Mouse (Mus musculus) lung, adult 18-20 months (tissue): Measurements from ENCODE around the gene Gcdh.
"Not testable (repeated sequence)": the region's sequence is repeated elsewhere in the genome, so short reads cannot be mapped to it uniquely, and the experiment has no call there.

Source experiments
- DNase-seq, 2 experiments: peaks; one replicate each; pipeline ENCODE4 v3.0.0; 2022; ENCODE audit warnings: mixed read lengths in 2 of 2

Gcdh gene

GRCm38 (mm10) chr8:84909949-84910348, 16.2 kb upstream of the Gcdh start:
- DNase-seq, result no peak

- DNase-seq, result no peak
Observed at GRCm38 (mm10) chr8:84909162-84909767, 15.5 kb upstream of the Gcdh start.

DNA sequence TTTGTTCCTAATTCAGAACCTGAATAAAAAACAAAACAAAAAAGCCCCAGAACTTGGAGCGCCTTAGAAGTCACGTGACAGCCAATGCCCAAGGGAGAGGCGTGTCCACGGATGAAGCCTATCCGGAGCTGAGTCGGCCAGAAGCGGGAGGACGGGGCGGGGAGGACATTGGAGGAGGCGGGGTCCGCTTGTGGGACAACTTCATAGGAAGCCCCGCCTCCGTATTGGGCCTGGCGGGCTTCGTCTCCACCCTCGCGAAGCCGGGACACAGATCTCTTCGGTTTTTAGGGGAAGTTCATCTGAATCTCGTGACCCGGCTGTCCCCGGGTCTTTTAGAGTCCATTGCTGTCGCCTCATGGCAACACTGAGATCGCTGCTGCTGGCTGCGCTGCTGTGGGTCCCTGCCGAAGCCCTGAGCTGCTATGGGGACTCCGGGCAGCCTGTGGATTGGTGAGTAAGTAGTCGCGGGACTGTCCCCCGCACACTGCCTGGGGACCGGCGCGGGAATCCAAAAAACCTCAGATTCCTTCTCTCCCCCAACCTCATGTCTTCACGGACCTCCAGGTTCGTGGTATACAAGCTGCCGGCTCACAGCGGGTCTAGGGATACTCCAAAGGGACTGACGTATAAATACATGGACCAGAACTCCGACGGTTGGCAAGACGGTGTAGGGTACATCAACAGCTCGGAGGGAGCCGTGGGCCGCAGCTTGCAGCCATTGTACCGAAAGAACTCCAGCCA, 14.9 kb upstream of the Gcdh start, which contains the start of gene Dnase2a:
TSS of gene Dnase2a (plus strand) at position 140 of the 741 bp plus-strand sequence.
- peak; percentile 99 for DNase-seq

DNA sequence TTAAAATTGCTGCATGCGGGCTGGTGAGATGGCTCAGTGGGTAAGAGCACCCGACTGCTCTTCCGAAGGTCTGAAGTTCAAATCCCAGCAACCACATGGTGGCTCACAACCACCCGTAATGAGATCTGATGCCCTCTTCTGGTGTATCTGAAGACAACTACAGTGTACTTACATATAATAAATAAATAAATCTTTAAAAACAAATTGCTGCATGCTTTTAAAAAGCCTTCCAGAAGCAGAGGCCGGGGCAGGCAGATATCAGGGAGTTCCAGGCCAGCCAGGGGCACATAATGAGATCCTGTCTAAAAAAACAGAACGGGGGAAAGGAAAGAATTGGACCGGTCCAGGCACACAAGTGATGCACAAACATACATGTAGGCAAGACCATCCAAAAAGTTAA, 14.3 kb upstream of the Gcdh start:
- DNase-seq, result not testable (repeated sequence)

DNA sequence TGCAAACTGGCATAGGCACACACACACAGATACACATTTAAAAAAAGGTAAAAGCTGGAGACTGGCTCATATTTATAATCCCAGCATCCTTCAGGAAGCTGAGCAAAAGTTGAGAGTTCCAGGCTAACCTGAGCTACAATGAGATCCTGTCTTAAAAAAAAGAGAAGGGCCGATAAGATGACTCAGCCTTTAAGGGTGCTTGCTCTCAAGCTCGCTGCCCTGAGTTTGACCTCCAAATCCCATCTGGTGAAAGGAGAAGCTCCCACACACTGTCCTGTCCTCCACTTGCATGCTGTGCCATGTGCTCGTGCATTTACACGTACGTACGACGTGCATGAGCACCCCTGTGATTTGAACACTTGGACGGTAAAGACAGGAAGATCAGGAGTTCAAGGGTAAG, 13.8 kb upstream of the Gcdh start:
- no peak for DNase-seq

DNA sequence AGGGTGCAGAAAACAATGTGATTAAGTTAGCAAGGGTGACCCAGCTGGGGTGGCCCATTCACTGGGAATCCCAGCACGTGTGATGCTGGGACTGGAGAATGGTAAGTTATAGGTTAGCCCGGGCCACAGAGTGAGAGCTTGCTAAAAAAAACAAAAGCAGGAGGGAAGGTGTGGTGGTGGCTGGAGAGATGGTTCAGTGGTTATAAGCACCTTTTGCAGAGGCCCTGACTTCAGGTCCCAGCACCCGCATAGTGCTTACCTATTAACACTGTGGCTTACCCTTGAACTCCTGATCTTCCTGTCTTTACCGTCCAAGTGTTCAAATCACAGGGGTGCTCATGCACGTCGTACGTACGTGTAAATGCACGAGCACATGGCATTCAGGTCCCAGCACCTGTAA, 13.3 kb upstream of the Gcdh start:
- no peak for DNase-seq

- DNase-seq, result no peak
Observed at GRCm38 (mm10) chr8:84904351-84904750, 10.6 kb upstream of the Gcdh start.

GRCm38 (mm10) chr8:84902920-84903661, 9.4 kb upstream of the Gcdh start:
- DNase-seq, result peak; percentile 91 to 94

- DNase-seq, result no peak
Observed at GRCm38 (mm10) chr8:84902367-84902919, 8.7 kb upstream of the Gcdh start.

DNA sequence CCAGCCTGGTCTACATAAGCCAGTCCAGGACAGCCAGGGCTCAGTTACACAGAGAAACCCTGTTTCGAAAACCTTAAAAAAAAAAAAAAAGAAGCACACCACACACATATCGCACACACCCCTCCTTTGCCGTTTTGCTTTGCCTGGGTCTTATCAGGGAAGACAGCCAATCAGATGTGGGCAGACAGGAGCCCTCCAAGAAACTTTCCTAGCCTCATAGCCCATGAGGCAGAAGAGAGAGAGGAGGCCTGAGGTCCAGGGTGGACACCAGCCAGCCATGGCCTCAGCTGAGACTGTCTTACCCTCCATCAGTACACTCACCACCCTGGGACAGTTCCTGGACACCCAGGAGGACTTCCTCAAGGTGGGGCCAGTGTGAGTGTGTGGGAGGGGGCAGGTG, 8.0 kb upstream of the Gcdh start, which contains the start of gene Klf1:
TSS of gene Klf1 (plus strand) at position 177 of the 400 bp plus-strand sequence.
- DNase-seq, result no peak

GRCm38 (mm10) chr8:84901071-84901470, 7.3 kb upstream of the Gcdh start:
- DNase-seq, result no peak

GRCm38 (mm10) chr8:84895963-84896362, 2.2 kb upstream of the Gcdh start:
- no peak for DNase-seq

- no peak for DNase-seq
Observed at GRCm38 (mm10) chr8:84892993-84893708, 570 bp downstream of the Gcdh start.

- no peak for DNase-seq
Observed at GRCm38 (mm10) chr8:84889141-84889540, 4.6 kb downstream of the Gcdh start.

GRCm38 (mm10) chr8:84888280-84888679, 5.4 kb downstream of the Gcdh start:
- no peak for DNase-seq

DNA sequence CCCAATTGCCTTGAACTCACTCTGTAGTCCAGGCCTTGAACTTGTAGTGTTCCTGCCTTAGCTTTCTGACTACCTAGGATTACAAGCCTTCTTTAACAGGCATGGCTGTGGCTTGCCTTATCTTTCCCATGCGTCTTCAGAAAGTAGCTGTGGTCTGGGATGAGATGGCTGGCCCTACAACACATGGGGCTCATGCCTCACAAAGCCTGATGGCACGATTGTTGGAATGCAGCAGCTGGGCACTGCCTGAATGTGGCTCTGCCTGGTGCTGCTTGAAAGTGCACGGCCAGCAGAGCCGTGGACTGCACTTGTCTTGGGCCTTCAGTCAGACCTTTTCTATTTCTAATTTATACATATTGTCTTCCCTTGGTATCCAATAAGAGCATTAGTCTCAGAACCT, 9.0 kb downstream of the Gcdh start:
- no peak for DNase-seq

GRCm38 (mm10) chr8:84878915-84879314, 14.8 kb downstream of the Gcdh start:
- no peak for DNase-seq

DNA sequence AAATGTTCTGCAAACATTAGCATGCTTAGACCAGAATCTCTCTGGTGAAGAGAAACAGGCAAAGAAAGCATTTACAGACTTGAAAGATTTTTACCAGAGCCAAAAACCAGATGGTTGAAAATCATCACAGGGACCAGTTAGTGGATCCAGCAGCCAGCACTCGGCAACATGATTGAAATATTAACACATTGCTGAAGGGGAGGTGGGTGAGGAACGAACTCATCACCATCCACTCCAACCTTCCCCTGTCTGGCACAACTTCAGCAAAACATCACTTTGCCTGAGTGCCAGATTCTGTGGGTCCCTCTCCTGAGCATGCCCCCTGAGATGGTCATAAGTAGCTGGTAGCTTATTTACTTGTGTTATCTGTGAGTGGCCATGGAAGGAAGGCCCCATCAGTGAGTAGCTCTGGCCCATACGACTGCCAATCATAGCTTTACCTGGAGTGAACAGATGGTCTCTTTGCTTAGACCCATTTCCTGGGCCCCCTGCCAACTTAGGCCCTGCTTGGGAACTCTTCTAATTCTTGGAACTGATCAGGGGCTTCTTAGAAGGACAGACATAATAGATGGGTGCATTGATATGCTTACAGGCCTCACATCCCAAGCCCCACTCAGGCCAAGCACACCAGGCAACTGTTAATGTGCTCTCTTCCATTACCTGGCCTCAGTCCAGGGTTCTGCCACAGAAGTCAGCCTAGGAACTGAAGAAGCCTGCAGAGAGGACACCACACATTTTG, 16.3 kb downstream of the Gcdh start:
- DNase-seq, result no peak

GRCm38 (mm10) chr8:84874339-84874738, 19.4 kb downstream of the Gcdh start:
- no peak for DNase-seq

GRCm38 (mm10) chr8:84873016-84873415, 20.7 kb downstream of the Gcdh start:
- DNase-seq, result no peak

DNA sequence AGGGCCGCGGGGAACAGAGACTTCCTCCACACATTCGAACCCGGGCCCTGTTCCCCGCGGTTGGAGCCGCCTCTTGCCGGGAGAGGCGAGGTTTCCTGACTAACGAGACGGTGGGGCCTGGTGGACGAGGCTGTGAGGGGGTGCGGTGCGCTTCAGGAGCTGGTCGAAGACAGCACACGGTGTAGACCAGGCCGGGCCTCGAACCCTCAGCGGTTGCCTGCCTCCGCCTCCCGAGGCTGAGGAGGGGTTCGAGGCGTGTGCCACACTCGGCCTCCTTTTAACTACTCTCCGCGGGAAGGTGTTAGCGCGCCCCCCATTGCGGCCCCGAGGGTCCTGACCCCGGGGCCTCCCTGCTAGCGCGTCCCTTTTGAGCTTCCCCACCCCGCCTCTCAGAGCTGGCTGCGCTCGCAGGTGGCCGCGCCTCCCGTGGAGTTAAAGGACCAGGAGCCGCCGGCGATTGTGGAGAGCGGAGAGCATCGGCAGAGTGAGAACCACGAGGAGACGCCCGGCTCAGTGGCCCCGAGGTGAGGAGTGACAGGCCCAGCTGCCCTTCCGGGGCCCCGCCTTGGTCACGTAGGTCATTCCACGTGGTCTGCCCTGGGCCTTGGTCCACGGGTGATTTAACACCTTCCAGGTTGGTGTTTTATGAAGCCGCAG, 21.3 kb downstream of the Gcdh start:
- DNase-seq, result peak; percentile 41 to 44
